Mouse (Mus musculus) lung, postnatal 0 days (tissue): ENCODE measurements around the gene Abhd11. TPM values are rescaled to one million over a fixed set of nuclear protein-coding genes. Genes with fewer than 3 reads are reported as not detected.
A peak's percentile ranks its signal among the peaks of the same experiment; 100 is the strongest.

Experiments used
- ATAC-seq: fragments of 200-750 bp; cut with Nextera tagmentation; 2 replicates; pipeline ENCODE4 v1.8.0; 2017; ENCODE audit warnings: moderate library complexity
- DNase-seq: peaks from one replicate; pipeline ENCODE4 v3.0.0-alpha.2; 2016; ENCODE audit warnings: low spot score
- H3K27ac ChIP-seq: fragments of 300-500 bp; sonication (generic); 2 replicates; pipeline ENCODE4 v1.5.1; 2014; ENCODE audit warnings: antibody characterized with exemption, mild to moderate bottlenecking, low read length, mixed read lengths
- H3K27me3 ChIP-seq: fragments of 300-500 bp; sonication (generic); replicated peaks from 2 replicates; pipeline ENCODE4 v1.6.1; 2014; ENCODE audit warnings: low read length, mixed read lengths; ENCODE audit not compliant: insufficient read depth
- H3K36me3 ChIP-seq: fragments of 300-500 bp; sonication (generic); 2 replicates; pipeline ENCODE4 v1.6.1; 2014; ENCODE audit warnings: low read length, mixed read lengths; ENCODE audit not compliant: insufficient read depth
- H3K4me1 ChIP-seq: fragments of 300-500 bp; sonication (generic); 2 replicates; pipeline ENCODE4 v1.6.1; 2014; ENCODE audit warnings: antibody characterized with exemption, low read depth, low read length, mixed read lengths; ENCODE audit not compliant: insufficient read depth
- H3K4me2 ChIP-seq: fragments of 300-500 bp; sonication (generic); replicated peaks from 2 replicates; pipeline ENCODE4 v1.6.1; 2014; ENCODE audit warnings: low read depth, mild to moderate bottlenecking, low read length, moderate library complexity, mixed read lengths
- H3K4me3 ChIP-seq: fragments of 300-500 bp; sonication (generic); 2 replicates; pipeline ENCODE4 v1.5.1; 2014; ENCODE audit warnings: low read depth, low read length
- H3K9ac ChIP-seq: fragments of 300-500 bp; sonication (generic); replicated peaks from 2 replicates; pipeline ENCODE4 v1.6.1; 2014; ENCODE audit warnings: low read depth, mild to moderate bottlenecking
- H3K9me3 ChIP-seq: fragments of 300-500 bp; sonication (generic); 2 replicates; pipeline ENCODE4 v1.6.1; 2016; ENCODE audit warnings: low read length, mixed read lengths
- CTCF ChIP-seq: IDR thresholded peaks from 2 replicates; pipeline ENCODE4 v1.5.1; 2016; ENCODE audit warnings: antibody characterized with exemption, mild to moderate bottlenecking
- EP300 ChIP-seq: IDR thresholded peaks from 2 replicates; pipeline ENCODE4 v1.6.1; 2016; ENCODE audit warnings: antibody characterized with exemption, mild to moderate bottlenecking, control low read depth
- WGBS: fragments of 180-500 bp; shearing (Covaris S2); extraction: QIAGEN DNeasy Blood & Tissue Kit; methylation state at CpG from one replicate; pipeline ENCODE4 v1.1.7; 2014; 5-methylcytosine and 5-hydroxymethylcytosine counted together
- polyA plus RNA-seq: library from polyadenylated mRNA; unstranded; fragments of >200 nt; fragmentation: Nextera tagmentation; extraction: Ambion mirVana; gene quantifications from 2 replicates; pipeline ENCODE4 v1.2.1, GENCODE M21; 2015

Gene Abhd11
- polyA plus RNA-seq, 1 experiment from 2014 or later, result 80.9 TPM

DNA sequence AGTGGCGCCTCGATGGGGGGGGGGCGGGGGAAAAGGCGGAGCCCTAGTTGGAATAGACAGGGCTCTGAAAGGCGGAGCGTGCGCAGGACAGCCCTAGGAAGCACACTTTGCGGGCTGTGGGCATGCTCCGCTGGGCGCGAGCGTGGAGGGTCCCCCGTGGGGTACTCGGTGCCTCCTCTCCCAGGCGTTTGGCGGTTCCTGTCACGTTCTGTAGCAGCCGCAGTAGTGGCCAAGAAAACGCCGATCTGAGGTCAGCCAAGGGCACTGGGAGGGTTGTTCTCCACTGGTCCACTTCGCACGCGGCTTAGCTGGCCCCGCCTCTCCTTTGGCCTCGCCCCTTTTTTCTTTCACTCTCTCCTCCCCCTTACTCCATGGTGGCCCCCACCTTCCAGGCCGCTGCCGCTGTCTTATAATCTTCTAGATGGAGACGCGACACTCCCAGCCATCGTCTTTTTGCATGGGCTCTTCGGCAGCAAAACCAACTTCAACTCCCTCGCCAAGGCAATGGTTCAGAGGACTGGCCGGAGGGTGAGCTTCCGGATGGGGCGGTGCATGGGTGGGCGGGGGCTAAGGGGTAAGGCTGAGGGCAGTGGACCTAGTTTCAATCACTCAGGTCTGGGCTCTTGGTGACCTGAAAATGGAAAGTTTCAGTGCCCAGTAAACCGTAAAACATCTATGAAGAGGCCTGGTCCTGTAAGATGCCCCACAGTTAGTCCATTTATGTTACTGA is 803 bp downstream of the Abhd11 start:
- peak overlapping the region; percentile 54 for H3K4me3 ChIP-seq
- H3K9ac ChIP-seq, result peak overlapping the region; percentile 56
- H3K36me3 ChIP-seq, result no peaks in the 10 kb centered on the region
- no peaks in the 10 kb centered on the region for H3K9me3 ChIP-seq
- DNase-seq (peak; percentile 96), ATAC-seq (peak; percentile 58)
- H3K4me2 ChIP-seq, result peak overlapping the region; percentile 59
- WGBS, result 2% methylated on average over 27 of the region's 37 CpGs
- H3K27me3 ChIP-seq, result no peaks in the 10 kb centered on the region
- peak overlapping the region; percentile 98 for H3K27ac ChIP-seq
- TF ChIP-seq EP300, result no peak
- no peak; the same call in 1 of the 2 replicates for TF ChIP-seq CTCF
- peaks cover 9% of the 10 kb centered on the region; the same call in 1 of the 2 replicates for H3K4me1 ChIP-seq

- H3K4me2 ChIP-seq, result peak overlapping the region; percentile 59
- peak overlapping the region; percentile 98 for H3K27ac ChIP-seq
- H3K9ac ChIP-seq, result no peak overlapping the region
- no peak for TF ChIP-seq CTCF
- no peak for DNase-seq
- H3K27me3 ChIP-seq, result no peaks in the 10 kb centered on the region
- 41% methylated on average over 7 of the region's 7 CpGs for WGBS
- H3K36me3 ChIP-seq, result no peaks in the 10 kb centered on the region
- peak overlapping the region; percentile 54 for H3K4me3 ChIP-seq
- H3K9me3 ChIP-seq, result no peaks in the 10 kb centered on the region
- H3K4me1 ChIP-seq, result peaks cover 9% of the 10 kb centered on the region; the same call in 1 of the 2 replicates
- ATAC-seq, result no peak
These were observed 1.4 kb downstream of the Abhd11 start for GRCm38 (mm10) chr5:135010320-135010709.

- Histone ChIP-seq H3K4me3 (no peak overlapping the region), H3K4me2 (no peak overlapping the region)
These were observed 2.1 kb downstream of the Abhd11 start for GRCm38 (mm10) chr5:135010841-135011743.

DNA sequence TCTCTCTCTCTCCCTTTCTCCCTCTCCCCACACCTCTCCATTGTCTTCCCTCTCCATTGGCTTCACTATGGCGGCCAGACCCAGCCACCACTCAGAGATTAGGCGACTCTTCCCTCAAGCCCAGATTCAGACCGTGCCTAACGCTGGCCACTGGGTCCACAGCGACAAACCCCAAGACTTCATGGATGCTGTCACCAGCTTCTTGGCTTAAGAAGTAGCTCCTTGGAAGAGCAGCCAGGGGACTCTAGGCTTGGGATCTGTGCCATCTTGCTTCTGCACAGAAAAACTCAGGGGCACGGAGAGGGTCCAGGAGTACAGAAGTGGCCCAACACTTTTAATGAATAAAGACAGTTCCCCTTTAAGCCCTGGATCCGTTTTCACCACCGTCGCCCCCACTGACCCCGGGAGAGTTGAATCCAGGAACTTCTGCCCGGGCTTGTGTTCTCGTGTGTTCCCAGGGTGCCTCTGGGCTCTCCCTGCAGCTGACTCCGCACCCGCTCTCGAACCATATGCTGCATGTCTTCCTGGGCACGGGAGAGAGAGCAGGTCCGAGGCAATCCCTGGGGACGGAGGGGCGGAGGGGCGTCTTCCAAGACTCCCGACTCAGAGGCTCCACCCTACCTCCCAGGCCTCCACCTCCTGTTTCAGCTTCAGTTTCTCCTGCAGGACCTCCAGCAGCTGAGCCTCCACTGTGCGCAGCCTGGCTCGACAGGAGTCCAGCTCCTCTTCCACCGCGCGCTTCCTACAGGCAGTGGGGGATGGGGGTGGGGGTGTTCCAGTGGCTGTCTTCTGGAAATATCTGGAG is 3.1 kb downstream of the Abhd11 start:
- Histone ChIP-seq H3K27me3 (no peaks in the 10 kb centered on the region), H3K9me3 (no peaks in the 10 kb centered on the region), H3K9ac (no peak overlapping the region), H3K36me3 (no peaks in the 10 kb centered on the region), H3K4me2 (peak overlapping the region; percentile 37), H3K27ac (no peak overlapping the region), H3K4me3 (no peak overlapping the region), H3K4me1 (peaks cover 9% of the 10 kb centered on the region; the same call in 1 of the 2 replicates)
- TF ChIP-seq EP300 (no peak), CTCF (no peak)
- ATAC-seq (no peak), DNase-seq (no peak)
- WGBS, result 45% methylated on average over 26 of the region's 26 CpGs

More at GRCm38 (mm10) chr5:135010841-135011743, 2.1 kb downstream of the Abhd11 start:
- H3K4me1 ChIP-seq, result peaks cover 9% of the 10 kb centered on the region; the same call in 1 of the 2 replicates
- no peak overlapping the region for H3K9ac ChIP-seq
- H3K27ac ChIP-seq, result no peak overlapping the region
- TF ChIP-seq EP300 (no peak), CTCF (no peak)
- no peaks in the 10 kb centered on the region for H3K36me3 ChIP-seq
- WGBS, result 81% methylated on average over 25 of the region's 25 CpGs
- ATAC-seq, result no peak
- no peak for DNase-seq
- no peaks in the 10 kb centered on the region for H3K27me3 ChIP-seq
- H3K9me3 ChIP-seq, result no peaks in the 10 kb centered on the region

DNA sequence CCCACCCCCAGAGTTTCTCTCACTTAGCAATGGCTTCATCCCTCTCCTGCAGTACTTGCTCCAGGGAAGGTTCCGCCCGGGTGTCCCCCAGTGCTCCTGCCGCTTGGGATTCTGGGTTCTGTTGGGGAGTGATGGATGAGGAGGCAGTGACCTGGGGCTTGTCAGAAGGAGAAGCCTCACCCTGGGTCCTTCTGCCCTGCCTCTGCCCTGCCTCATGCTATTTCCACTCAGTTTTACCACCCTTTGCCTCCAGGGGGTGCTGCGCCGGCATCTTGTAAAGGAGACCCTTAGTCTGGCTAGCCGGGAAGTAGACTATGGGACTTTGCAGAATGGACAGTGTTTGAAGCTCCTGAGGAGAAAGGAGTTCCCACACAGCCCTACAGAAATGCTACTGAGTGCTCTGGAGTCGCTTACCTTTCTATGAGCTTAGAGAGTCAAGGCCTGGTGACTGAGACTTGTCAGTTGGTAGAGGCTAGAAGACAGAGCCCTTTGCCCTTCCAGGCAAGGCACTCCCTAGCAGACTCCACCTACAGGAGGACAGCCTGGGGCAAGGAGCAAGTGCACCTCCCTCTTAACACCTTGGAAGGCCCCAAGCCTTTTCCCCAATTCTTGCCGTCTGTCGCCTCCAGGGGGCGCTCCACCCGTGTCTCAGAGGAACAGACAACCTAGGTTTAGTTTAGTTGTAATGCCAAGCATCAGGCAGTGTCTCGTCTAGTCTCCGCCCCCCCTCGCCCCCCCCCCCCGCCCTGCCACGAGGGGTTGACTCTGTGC is 3.9 kb downstream of the Abhd11 start:
- Histone ChIP-seq H3K36me3 (no peaks in the 10 kb centered on the region), H3K9me3 (no peaks in the 10 kb centered on the region), H3K27ac (peak overlapping the region; percentile 11; the same call in 1 of the 2 replicates), H3K27me3 (no peaks in the 10 kb centered on the region), H3K4me3 (no peak overlapping the region), H3K9ac (no peak overlapping the region), H3K4me2 (peak overlapping the region; percentile 37), H3K4me1 (peaks cover 9% of the 10 kb centered on the region; the same call in 1 of the 2 replicates)
- WGBS, result 8% methylated on average over 16 of the region's 16 CpGs
- TF ChIP-seq CTCF (peak; percentile 76), EP300 (no peak)
- peak; percentile 78 for DNase-seq
- no peak for ATAC-seq
